Mouse (Mus musculus): ENCODE data around the gene Hoxc10.

Gene Hoxc10

DNA sequence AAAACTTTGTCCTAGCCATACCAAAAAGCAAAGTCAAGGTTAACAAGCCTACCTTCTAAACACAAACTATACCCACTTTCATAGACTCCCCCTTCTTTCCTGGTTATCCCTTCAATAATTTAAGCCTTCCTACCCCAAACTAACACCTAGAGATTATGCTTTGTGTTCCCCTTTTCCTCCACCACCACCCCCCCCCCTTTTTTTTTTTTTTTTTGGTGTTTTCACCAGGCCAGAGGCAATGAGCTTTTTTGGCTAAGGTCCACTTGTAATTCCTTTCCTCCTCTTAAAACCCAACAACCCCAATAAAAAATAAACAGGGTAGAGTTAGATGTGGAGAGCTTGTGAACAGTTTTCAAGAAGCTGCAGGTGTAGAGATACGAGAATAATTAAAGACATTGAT, 2.7 kb downstream of the Hoxc10 start:
- no peak for DNase-seq

DNA sequence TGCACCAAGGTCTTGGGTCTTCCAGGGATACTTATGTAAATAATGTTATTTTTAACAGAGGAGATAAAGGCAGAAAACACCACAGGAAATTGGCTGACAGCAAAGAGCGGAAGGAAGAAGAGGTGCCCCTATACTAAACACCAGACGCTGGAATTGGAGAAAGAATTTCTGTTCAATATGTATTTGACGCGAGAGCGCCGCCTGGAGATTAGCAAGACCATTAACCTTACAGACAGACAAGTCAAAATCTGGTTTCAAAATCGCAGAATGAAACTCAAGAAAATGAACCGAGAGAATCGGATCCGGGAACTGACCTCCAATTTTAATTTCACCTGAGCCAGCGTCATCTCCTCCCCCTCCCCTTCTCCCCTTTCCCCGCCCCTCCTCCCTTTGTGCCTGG, 4.1 kb downstream of the Hoxc10 start:
- peak; percentile 34 for DNase-seq

DNA sequence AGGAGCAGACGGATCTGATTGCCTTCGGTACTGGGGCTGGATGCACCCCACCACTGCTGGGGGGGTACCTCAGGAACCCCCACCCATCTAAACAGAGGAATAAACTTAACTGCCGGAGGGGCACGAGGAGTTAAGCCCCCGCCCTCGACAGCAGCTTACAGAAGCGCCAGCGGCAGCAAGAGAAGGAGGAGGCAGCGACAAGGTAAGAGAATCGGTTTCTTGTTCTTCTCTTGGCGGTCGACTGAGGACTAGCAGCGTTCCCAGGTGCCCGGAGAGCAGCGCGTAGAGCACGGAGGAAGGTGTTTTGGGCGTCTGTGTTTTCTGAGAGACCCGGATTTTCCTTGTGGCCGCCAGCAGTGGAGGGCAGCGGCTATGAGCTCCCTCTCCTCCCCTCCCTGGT, 5.7 kb downstream of the Hoxc10 start:
- DNase-seq: no peak

DNA sequence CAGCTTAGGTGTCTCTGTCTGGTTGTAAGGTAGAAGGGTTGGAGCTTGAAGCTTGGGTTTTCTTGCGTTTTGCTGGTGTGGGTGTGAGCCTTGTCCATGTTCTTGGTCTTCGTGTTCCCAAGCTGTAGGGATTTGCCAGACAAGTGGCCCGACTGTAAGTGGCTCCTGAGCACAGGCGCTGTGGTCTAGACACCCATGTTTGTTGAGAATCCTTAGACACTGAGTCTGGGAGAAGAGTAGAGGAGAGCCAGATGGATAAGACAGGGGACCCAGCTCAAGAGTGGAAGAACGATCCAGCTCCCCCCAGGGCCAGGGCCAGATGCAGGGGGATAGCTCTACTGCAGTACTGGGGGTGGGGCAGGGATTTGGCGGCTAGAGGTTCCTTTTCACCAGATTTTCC, 6.2 kb downstream of the Hoxc10 start:
- DNase-seq: no peak

DNA sequence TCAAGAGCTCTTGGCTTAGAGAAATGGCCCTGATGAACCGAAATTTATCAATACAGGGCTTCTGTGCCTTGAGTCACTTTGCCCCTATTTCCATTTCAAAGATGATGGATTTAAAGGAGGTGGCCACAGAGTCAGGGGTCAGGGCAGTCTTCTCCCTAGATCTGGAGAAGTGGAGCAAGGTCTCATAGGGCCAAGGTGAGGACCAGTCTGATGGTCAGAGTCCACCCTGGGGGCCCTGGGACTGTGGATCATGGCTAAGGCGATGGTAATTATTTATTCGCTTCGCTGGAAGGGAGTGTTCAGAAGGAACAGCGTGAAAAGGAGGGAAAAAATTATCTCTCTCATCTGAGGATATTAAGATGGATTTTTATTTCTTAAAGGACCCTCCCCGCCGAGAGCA, 8.4 kb downstream of the Hoxc10 start:
- no peak for DNase-seq

DNA sequence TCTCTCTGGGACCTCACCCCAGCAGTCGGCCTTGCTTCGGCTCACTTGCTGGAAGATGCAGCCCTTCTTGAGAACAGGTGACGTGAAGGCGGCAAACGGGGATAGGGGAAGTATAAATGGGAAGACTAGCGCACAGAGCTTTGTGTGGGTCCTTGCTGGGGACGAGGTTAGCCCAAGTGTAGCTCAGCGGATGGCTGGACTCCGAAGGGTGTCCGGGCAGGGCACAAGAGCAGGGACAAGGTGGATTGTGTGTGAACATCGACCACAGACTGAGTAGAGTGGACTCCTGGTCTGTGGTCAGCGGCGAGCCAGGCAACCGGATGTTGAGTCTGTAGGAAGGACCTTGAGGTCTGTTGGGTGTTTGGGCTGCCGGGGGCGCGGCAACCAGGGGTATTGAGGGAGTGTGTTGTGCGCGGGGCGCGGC, 9.1 kb downstream of the Hoxc10 start:
- no peak for DNase-seq

DNA sequence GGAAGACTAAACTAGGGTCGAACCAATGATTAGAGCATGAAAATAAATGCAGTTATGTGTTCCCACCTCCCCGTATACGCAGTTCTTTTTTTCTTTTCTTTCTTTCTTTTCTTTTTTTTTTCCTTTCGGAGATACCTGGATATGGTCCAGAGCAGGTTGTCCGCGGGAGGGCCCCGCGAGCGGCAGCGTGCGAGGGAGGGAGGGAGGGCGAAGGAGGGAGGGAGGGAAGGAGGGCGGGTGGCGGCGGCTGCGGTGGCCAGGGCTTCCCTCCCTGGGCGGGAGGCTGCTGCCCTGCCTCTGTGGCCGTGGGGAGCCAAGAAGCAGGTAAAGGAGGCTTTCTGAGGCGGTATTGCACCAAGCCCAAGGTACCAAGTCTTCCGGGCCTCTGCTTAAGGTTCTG, 9.6 kb downstream of the Hoxc10 start, which contains the start of gene Hoxc9:
TSS of gene Hoxc9 (plus strand) at position 269 of the 400 bp plus-strand sequence.
- DNase-seq: no peak

DNA sequence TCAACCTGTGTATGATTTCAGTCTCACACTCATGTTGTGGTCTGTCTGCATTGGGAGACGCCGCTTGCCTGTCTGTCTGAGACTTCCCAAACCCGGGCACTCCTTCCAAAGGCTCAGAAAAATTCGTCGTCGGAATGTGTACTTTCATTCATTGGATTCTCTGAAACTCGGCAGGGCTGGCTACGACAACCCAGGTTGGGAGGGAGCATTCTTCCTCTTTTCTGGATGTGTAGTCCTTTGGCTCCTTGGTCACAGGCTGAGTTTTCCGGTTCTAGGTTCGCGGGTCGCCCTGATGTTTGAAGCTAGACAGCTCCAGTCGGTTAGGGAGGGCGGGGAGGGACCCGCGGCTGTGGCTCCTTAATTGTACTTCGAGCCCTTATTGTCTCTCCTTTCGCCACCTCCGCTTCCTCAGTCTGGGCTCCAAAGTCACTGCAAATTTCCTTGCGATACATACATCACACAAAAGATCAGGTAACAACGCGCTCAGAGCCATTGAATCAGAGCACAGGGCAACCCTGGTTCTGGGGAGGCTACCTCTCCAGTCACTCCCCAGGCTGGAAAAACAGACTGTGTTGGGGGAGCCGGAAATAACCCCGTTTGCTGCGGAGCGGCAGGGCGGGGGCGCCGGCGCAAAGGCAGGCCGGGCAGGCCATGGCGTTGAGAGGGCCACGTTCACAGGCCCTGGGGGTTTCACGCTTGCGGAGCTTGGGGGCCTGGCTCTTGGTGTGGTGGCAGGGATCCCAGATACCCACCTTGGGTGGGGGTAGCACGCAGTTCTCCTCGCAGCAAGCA, 10.2 kb downstream of the Hoxc10 start:
- no peak for DNase-seq

DNA sequence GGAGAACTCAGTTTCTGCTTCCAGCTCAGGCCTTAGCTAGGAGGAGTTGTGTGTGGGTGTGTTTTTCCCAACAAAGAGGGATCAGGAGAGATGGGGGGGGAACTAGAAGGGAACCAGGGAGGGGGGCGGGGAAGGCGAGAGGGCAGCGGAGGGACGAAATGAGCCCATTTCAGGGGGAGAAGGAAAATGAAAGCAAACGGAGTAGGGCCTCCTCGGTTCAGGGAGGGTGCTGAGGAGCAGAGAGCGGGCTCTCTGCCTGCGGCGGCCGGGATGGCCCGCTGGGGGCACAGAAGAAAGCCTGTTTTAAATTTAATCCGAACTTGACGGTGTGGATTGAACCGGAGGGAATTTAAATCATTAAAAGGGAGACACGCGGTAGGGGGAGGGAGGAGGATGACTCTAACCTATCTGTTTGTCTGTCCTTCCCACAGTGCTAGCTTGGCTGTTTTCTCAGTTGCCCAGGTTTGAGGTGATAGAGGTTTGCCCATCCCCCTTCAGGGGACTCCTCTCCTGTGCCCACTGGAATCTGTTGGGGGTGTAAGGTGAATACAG, 10.9 kb downstream of the Hoxc10 start:
- DNase-seq: no peak

DNA sequence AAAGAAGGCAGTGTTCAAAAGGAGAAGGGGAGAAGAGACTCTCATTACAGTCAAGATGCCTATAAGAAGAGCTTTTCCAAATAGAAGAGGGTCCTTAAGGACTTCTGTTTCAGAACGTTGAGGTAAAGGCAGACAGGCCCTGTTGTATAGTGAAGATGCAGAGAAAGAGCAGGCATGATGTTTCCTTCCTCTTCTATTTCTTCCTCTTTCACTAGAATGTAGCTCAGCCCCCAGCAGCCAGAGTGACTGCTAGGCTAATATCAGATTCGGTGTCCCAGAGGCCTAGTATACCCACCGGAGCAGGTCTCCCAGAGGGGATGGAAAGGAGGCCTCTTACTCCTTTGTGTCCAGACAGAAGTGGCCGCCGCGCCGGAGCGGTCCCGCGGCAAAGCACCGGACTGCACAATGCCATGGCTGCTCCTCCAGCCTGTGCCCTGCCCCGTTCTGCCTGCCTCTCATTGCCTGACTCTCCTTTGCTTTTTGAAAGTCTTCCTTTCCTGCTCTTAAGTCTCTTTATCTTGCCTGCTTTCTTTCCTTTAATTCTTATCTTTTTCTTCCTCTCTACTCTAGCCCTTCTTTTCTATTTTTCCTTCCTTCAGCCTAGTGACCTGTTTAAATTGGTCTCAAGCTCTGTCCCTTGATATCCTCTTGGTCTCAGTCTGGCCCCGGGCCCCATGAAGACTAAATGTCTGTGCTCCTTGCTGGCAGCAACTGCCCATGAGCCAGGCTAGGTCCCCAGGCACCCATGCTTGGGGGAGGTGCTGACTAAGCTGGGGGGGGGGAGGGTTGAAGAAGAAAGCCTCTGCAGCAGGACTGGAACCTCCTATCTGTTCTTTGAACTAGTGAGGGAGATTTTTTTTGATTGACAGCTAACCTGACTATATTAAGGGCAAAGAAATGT, 12.3 kb downstream of the Hoxc10 start:
- no peak for DNase-seq

DNA sequence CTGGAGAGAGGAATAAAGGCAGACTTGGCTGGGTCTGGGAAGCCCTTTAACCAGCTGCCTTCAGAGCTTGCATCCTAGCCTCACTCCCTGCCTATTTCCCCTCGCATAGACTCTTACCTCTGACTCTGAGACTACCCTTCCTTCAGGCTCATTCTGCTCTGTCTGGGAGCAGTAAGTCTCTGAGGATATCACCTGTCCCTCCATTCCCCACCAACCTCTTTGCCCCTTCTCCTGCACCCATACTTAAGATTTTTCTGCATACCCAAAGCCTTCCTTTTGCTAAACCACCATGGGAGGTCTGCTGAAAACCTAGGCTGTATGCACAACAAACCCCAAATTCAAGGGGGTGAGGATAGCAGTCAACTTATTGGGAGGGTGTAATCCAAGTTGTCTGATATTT, 13.3 kb downstream of the Hoxc10 start:
- DNase-seq: no peak

DNA sequence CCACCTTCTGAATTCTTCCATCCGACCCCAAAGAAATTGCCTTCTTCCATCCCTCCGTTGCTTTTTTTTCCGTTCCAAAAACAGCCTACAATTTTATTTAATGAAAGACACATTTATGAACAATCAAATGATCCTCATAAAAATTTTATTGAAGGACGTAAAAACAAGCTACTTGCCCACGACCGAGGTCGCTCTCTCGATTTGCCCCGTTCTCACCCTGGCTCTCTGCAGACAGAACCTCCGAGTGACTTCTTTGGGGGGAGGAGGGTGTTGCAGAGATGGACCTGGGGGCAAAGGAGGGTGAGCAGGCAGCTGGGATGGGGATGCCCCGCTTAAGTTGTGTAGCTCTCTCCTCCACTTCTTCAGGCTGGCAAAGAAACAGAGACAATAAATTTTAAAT, 13.8 kb downstream of the Hoxc10 start:
- DNase-seq: no peak

DNA sequence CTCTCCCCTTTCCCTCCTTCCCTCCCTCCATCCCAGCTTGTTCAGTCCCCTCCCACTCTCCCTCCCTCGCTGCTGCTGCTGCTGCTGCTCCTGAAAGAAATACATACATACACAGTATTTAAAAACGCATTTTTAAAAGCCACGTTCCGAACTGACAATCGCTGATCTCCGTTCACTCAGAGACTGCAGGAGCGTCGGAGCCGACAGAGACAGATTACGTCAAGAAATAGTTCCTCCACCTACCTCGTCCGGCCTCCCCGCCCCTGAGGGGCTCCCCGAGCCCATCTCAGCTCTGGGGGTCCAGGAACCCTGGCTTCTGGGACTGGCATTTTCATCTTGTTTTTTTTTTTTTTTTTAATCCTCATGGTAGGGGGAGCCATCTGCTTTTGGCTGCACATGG, 14.3 kb downstream of the Hoxc10 start:
- DNase-seq: no peak

DNA sequence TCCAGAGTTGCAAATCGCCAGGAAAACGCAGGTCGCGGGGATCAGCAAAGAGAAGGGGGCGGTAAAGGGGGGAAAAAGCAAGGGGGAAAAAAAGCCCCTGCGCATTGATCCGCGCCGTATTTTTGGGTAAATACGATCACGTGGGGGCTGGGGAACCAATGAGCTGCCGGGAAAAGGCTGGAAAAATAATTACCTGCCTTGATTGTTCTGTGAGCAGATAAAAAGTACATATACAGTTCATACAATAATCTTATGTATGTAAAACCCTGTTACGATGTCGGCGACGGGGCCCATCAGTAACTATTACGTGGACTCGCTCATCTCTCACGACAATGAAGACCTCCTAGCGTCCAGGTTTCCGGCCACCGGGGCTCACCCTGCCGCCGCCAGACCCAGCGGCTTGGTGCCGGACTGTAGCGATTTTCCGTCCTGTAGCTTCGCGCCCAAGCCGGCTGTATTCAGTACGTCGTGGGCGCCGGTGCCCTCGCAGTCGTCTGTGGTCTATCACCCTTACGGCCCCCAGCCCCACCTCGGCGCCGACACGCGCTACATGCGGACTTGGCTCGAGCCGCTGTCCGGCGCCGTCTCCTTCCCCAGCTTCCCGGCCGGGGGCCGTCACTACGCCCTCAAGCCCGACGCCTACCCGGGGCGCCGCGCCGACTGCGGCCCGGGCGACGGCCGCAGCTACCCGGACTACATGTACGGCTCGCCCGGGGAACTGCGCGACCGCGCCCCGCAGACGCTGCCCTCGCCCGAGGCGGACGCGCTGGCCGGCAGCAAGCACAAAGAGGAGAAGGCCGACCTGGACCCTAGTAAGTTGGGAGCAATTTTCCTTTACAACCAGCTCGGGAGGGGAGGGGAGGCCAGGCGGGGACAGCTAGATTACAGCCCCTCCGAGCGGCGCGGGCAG, 15.0 kb downstream of the Hoxc10 start:
- no peak for DNase-seq

DNA sequence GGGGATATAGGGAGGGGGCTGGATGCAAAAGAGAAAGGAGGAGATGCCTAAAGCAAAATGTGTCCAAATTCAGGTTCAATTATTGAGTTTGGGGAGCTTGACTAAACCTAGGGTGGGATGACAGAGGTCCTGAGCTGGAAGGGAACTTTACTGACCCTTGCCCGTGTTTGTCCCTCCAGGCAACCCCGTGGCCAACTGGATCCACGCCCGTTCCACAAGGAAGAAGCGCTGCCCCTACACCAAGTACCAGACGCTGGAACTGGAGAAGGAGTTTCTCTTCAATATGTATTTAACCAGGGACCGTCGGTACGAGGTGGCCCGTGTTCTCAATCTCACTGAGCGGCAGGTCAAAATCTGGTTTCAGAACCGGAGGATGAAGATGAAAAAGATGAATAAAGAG, 17.1 kb downstream of the Hoxc10 start:
- no peak for DNase-seq

DNA sequence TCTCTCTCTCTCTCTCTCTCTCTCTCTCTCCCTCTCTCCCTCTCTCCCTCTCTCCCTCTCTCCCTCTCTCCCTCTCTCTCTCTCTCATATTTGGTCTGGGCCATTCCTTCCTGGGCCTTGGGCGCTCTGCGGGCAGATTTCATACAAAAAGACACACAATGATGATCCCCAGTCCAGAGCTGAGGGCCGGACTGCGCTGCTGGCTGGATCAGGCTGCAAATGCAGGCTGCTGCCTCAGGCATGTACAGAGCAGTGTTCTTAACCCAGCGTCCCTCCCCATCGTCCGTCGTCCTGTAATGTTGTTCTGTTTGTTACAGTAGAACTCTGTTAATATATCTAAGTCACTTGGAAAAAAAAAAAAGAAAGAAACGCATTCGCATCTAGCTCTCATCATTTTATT, 17.9 kb downstream of the Hoxc10 start:
- DNase-seq: no peak

DNA sequence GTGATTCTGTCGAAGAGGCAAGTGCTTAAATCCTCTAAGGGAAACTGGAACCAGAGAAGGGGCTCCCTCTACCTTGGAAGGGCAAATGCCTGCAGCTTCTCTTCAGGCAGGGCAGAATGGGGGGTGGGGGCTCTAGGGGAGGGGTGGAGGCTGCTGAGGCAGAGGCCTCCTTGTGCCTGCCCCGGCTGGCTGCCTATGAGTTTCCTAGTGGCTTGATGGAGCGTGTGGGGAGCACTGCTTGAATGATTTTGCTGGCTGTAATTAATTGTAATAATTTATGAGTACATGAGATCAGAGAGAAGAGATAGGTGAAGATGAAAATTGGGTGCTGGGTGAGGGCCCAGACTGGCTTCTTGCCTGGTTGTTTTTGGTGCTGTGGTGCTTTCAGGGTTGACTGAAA, 18.3 kb downstream of the Hoxc10 start:
- no peak for DNase-seq

DNA sequence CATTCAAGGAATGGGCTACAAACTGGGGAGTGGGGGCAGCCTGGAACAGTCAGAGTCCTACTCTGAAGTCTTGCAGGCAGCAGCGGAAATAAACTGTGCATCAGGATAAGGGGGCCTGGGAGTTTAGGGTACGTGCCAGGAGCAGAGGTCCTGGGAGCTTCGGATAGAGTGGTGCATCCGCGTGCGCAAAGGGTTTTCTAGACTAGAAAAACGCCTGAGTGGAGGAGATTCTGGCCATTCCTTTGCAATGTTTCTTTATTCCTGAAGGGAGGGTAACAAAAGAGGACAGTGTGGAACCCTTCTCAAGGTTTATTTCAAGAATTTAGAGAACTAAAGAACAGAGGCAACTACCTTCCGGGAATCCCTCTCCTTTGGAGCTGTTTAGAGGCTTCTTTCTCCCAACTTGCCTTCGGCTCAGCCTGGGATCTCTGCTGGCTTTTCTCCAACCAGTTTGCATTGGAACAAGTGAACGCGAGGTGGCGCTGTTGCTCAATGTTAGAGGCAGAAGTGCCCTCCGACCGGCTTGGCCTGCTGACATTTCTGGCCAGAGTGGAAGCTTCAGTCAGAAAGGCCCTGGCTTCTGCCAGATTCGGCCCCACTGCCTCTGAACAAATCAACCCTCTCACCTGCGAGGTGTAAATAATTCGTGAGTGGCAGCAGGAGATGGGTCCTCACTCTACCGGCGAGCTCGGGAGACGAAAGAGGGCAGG, 20.7 kb downstream of the Hoxc10 start:
- peak; percentile 93 for DNase-seq

DNA sequence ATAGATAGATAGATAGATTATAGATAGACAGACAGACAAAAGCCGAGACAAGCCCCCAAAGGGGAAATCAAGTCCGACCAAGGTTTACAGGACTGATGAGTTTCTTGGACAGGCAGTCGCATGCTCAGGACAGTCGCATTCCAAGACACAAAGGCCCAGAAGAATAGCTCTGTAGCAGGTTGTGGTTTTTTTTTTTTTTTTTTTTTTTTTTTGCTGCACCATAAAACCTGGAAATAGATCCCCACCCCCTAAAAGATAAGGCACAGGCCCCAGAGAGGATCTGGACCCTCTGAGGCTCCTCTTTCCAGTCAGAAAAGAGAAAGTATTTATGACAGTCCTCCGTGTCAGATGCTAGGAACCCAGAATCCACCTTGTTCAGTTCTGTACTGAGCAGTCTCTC, 21.5 kb downstream of the Hoxc10 start:
- DNase-seq: no peak

DNA sequence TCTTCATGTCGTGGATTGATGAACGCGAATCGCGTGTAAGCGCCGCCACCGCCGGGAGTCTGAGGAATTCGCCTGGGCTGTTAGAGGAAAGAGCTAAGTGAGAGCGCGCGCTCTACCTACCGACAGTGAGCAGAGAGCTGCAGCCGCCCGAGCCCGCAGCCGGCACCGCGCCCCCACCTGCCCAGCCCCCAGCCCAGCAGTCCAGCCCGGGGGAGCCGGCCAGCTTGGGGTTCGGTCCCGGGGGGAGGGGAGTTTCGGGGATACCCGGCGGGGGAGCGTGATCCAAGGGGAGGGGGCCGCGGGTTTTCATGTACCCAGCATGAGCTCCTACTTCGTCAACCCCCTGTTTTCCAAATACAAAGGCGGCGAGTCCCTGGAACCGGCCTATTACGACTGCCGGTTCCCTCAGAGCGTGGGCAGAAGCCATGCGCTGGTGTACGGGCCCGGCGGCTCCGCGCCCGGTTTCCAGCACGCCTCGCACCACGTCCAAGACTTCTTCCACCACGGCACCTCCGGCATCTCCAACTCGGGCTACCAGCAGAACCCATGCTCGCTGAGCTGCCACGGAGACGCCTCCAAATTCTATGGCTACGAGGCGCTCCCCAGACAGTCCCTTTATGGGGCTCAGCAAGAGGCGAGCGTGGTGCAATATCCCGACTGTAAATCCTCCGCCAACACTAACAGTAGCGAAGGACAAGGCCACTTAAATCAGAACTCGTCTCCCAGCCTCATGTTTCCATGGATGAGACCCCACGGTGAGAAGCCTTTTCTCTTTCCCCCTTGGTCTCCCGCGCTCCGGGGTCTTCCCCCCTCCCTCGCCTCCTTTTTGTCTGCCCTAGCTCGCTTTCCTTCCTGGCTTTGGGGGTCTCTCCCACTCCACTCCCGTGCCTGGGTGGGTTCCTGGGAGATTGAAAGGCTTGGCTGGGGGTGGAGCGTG, 24.1 kb downstream of the Hoxc10 start, which contains the start of gene Hoxc8:
TSS of gene Hoxc8 (plus strand) at position 147 of the 937 bp plus-strand sequence.
- DNase-seq: no peak

DNA sequence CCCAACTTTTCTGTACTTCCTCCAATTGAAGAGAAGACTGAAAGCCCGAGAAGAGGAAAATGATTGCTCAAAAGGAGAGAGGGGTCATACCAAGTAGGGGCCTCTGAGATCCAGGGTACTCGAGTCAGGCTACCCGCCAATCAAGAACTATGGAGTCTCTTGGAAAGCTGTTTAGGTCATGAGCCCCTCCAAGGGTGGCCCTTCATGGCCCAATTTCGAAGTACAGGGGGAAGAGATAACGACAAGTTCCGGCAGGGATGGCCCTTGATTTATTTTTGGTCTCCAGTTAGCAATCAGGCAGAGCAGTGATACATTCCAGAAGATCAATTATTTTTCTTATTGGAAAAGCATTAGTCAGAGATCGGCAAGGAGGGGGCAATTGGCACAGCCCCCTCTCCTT, 25.2 kb downstream of the Hoxc10 start:
- DNase-seq: no peak

Measured in thymus, postnatal 4 days (tissue).